In the genomic region with DNA sequence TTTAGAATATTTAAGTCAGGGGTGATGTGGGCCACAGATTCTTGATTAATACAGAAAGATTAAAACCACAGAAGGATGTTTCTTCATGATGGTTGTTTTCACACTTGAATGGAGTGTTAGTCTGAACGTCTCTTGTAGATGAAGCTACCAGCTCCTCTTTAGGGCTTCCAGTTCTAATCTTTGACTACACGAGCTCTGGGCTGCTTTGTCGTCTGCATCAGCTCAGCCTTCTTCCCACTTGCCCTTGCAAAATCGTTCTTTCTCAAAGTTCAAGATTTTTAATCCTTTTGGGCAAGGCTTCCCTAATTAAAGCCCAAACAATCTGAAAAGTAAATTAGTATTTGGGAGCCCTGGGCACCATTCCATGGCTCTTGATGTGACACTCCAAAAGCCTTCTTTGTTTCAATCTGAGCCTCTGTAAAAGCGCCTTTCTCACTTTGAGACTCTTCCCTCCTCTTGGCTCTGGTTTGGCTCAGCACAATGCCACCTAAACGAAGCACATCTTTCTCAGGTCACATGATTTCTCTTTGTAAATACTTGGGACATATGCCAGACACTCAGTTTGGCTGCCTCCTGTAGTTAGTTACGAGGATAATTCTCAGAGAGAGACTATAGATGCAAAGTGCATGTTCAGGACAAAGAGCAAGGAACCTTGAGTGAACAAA, we compare ENCODE assay signal across 17 mouse cellular contexts.
DNase-seq lines count a peak whose midpoint lies in the region; ATAC-seq lines count a peak whose summit lies in the region.
"Had no signal": no experiment of that assay in that cellular context is flagged by ENCODE, and none has a peak within 500 bp of the region (broad histone marks: within the 10 kb centered on the region; RNA-seq: fewer than 3 reads in every experiment).

No protein-coding gene starts in this region.

- H3K27ac ChIP-seq in hindbrain, embryonic 15.5 days (replicated peaks), result no peak overlapping the region
- no peak overlapping the region for H3K27ac ChIP-seq in hindbrain, embryonic 10.5 days
- peak overlapping the region; percentile 82 for H3K27ac ChIP-seq in forebrain, embryonic 12.5 days
- H3K27ac ChIP-seq: lung, embryonic 15.5 days had no signal

- no peaks in the 10 kb centered on the region for H3K4me1 ChIP-seq in hindbrain, embryonic 15.5 days (replicated peaks)
- H3K4me1 ChIP-seq in hindbrain, embryonic 10.5 days (replicated peaks), result no peaks in the 10 kb centered on the region
- H3K4me1 ChIP-seq in forebrain, embryonic 12.5 days, result no peaks in the 10 kb centered on the region
- H3K4me1 ChIP-seq: lung, embryonic 15.5 days had no signal

- 55% methylated on average over 7 of the region's 7 CpGs for WGBS in hindbrain, embryonic 15.5 days
- WGBS in hindbrain, embryonic 10.5 days, result 78% methylated on average over 7 of the region's 7 CpGs
- 32% methylated on average over 7 of the region's 7 CpGs for WGBS in forebrain, embryonic 12.5 days

- H3K36me3 ChIP-seq in hindbrain, embryonic 15.5 days, result no peaks in the 10 kb centered on the region
- no peaks in the 10 kb centered on the region for H3K36me3 ChIP-seq in hindbrain, embryonic 10.5 days
- H3K36me3 ChIP-seq in forebrain, embryonic 12.5 days (replicated peaks), result no peaks in the 10 kb centered on the region
- H3K36me3 ChIP-seq: heart, embryonic 12.5 days; lung, embryonic 15.5 days had no signal

- no peak overlapping the region for H3K4me3 ChIP-seq in hindbrain, embryonic 15.5 days
- H3K4me3 ChIP-seq in hindbrain, embryonic 10.5 days, result no peak overlapping the region
- H3K4me3 ChIP-seq in forebrain, embryonic 12.5 days (replicated peaks), result no peak overlapping the region
- H3K4me3 ChIP-seq: erythroblast, embryonic 14.5 days; heart, embryonic 12.5 days; lung, embryonic 15.5 days had no signal

- DNase-seq in hindbrain, embryonic 10.5 days (ENCODE audit: low spot score), result no peak
- peak; percentile 75 for DNase-seq in Muller cell, postnatal 12 days (ENCODE audit: inconsistent ontology term)
- DNase-seq in layer of hippocampus, adult 8-10 months (ENCODE audit: low spot score in 2 of 2), result peak; percentile 9 to 16
- DNase-seq in spleen, postnatal 36 days (ENCODE audit: low spot score in 2 of 2), result no peak
- no peak for DNase-seq in testis, postnatal 14 days (ENCODE audit: low spot score)
- DNase-seq: cerebellum, adult 18-20 months; embryo, embryonic 11 days; gastrocnemius, postnatal 25 days; kidney, adult 8-10 months; thymus, adult 18-20 months had no signal

- ATAC-seq in hindbrain, embryonic 15.5 days (ENCODE audit: low FRiP score, low read depth), result peak; percentile 68
- peak; percentile 85 for ATAC-seq in forebrain, embryonic 12.5 days (ENCODE audit: low FRiP score)
- ATAC-seq in erythroid progenitor cell, adult 5-6 weeks (replicated peaks; ENCODE audit: low FRiP score, poor library complexity, severe bottlenecking), result no peak

- no peak overlapping the region for H3K4me2 ChIP-seq in hindbrain, embryonic 15.5 days
- no peak overlapping the region for H3K4me2 ChIP-seq in forebrain, embryonic 12.5 days
- H3K4me2 ChIP-seq: heart, embryonic 12.5 days; liver, embryonic 11.5 days; lung, embryonic 15.5 days had no signal

- no peak overlapping the region for H3K9ac ChIP-seq in hindbrain, embryonic 15.5 days
- no peak overlapping the region for H3K9ac ChIP-seq in forebrain, embryonic 12.5 days
- H3K9ac ChIP-seq: heart, embryonic 12.5 days; lung, embryonic 15.5 days had no signal

- H3K27me3 ChIP-seq in hindbrain, embryonic 15.5 days, result no peaks in the 10 kb centered on the region
- no peaks in the 10 kb centered on the region for H3K27me3 ChIP-seq in hindbrain, embryonic 10.5 days (ENCODE audit: insufficient read depth, poor library complexity, severe bottlenecking)
- no peaks in the 10 kb centered on the region for H3K27me3 ChIP-seq in forebrain, embryonic 12.5 days
- H3K27me3 ChIP-seq: heart, embryonic 12.5 days; lung, embryonic 15.5 days had no signal

- no peaks in the 10 kb centered on the region for H3K9me3 ChIP-seq in hindbrain, embryonic 15.5 days
- H3K9me3 ChIP-seq in hindbrain, embryonic 10.5 days, result no peaks in the 10 kb centered on the region
- no peaks in the 10 kb centered on the region for H3K9me3 ChIP-seq in forebrain, embryonic 12.5 days
- H3K9me3 ChIP-seq: heart, embryonic 12.5 days; lung, embryonic 15.5 days had no signal

Comparison
In these comparisons a context has a peak if more than half of its experiments do, and no peak if none do; other contexts are left out.
1. DNase-seq: peak in Muller cell, postnatal 12 days (single experiment) and layer of hippocampus, adult 8-10 months (2 of 2); none in hindbrain, embryonic 10.5 days (single experiment), spleen, postnatal 36 days (0 of 2) and testis, postnatal 14 days (single experiment).